Mouse (Mus musculus): ENCODE measurements at regions not wholly inside any gene's neighbourhood (a gene's known extent, or its start where the extent isn't known, plus 50 kb on each side); places are given as distances from the start of the nearest gene placed in this dataset.

- DNase-seq (ENCODE audit: low read depth, low spot score) = no peak
Observed at GRCm38 (mm10) chr6:51162208-51163082, 270.0 kb upstream of the Nfe2l3 start.

GRCm38 (mm10) chr6:51163266-51163665, 269.2 kb upstream of the Nfe2l3 start:
- DNase-seq (ENCODE audit: low read depth, low spot score) = no peak

GRCm38 (mm10) chr6:51163882-51164281, 268.6 kb upstream of the Nfe2l3 start:
- no peak for DNase-seq (ENCODE audit: low read depth, low spot score)

GRCm38 (mm10) chr6:51167028-51167427, 265.4 kb upstream of the Nfe2l3 start:
- no peak for DNase-seq (ENCODE audit: low read depth, low spot score)

GRCm38 (mm10) chr6:51168048-51168447, 264.4 kb upstream of the Nfe2l3 start:
- peak; percentile 86 for DNase-seq (ENCODE audit: low read depth, low spot score)

- DNase-seq (ENCODE audit: low read depth, low spot score) = no peak
Observed at GRCm38 (mm10) chr6:51168775-51169695, 263.4 kb upstream of the Nfe2l3 start.

- no peak for DNase-seq (ENCODE audit: low read depth, low spot score)
Observed at GRCm38 (mm10) chr6:51169971-51170411, 262.5 kb upstream of the Nfe2l3 start.

GRCm38 (mm10) chr6:51170414-51170813, 262.1 kb upstream of the Nfe2l3 start:
- peak; percentile 79 for DNase-seq (ENCODE audit: low read depth, low spot score)

- DNase-seq (ENCODE audit: low read depth, low spot score) = peak; percentile 95
Observed at GRCm38 (mm10) chr6:51170871-51171270, 261.6 kb upstream of the Nfe2l3 start.

- no peak for DNase-seq (ENCODE audit: low read depth, low spot score)
Observed at GRCm38 (mm10) chr6:51171761-51172160, 260.7 kb upstream of the Nfe2l3 start.

GRCm38 (mm10) chr6:51172331-51172791, 260.1 kb upstream of the Nfe2l3 start:
- no peak for DNase-seq (ENCODE audit: low read depth, low spot score)

GRCm38 (mm10) chr6:51172856-51173619, 259.4 kb upstream of the Nfe2l3 start:
- DNase-seq (ENCODE audit: low read depth, low spot score) = peak; percentile 97

GRCm38 (mm10) chr6:51173620-51174442, 258.6 kb upstream of the Nfe2l3 start:
- peak; percentile 23 for DNase-seq (ENCODE audit: low read depth, low spot score)

- DNase-seq (ENCODE audit: low read depth, low spot score) = peak; percentile 30
Observed at GRCm38 (mm10) chr6:51174443-51175021, 257.9 kb upstream of the Nfe2l3 start.

GRCm38 (mm10) chr6:51175616-51176590, 256.6 kb upstream of the Nfe2l3 start:
- no peak for DNase-seq (ENCODE audit: low read depth, low spot score)

GRCm38 (mm10) chr6:51176791-51177433, 255.6 kb upstream of the Nfe2l3 start:
- no peak for DNase-seq (ENCODE audit: low read depth, low spot score)

- no peak for DNase-seq (ENCODE audit: low read depth, low spot score)
Observed at GRCm38 (mm10) chr6:51177701-51178060, 254.8 kb upstream of the Nfe2l3 start.

- peak; percentile 99 for DNase-seq (ENCODE audit: low read depth, low spot score)
Observed at GRCm38 (mm10) chr6:51178061-51178791, 254.2 kb upstream of the Nfe2l3 start.

Measured in R1 (cell line).